Mouse (Mus musculus) kidney, adult 8-10 months (tissue): ENCODE data around the gene Ntf5.

ENCODE experiments used
- DNase-seq, 2 experiments: peaks; one replicate each; pipeline ENCODE4 v3.0.0; 2022

Ntf5 gene

GRCm38 (mm10) chr7:45463987-45464778 is 50.7 kb downstream of the Ntf5 start:
- DNase-seq = no peak

GRCm38 (mm10) chr7:45465112-45465511 is 51.6 kb downstream of the Ntf5 start:
- no peak for DNase-seq

- no peak for DNase-seq
These were observed 52.1 kb downstream of the Ntf5 start for GRCm38 (mm10) chr7:45465549-45465948.

GRCm38 (mm10) chr7:45466283-45467089 is 53.0 kb downstream of the Ntf5 start, which contains the start of gene Bax:
TSS of gene Bax (minus strand) at chr7:45466898.
- peak; percentile 95 to 96 for DNase-seq
